Mouse (Mus musculus) heart, embryonic 11.5 days (tissue): ENCODE results near the gene Defb23. TPM values are rescaled to one million over a fixed set of nuclear protein-coding genes. Genes with fewer than 3 reads are reported as not detected.

ENCODE experiments used
- ATAC-seq: fragments of 200-750 bp; cut with Nextera tagmentation; replicated peaks from 2 replicates; pipeline ENCODE4 v1.8.0; 2017; ENCODE audit warnings: moderate library complexity; ENCODE audit not compliant: insufficient number of reproducible peaks, low FRiP score, low TSS enrichment
- H3K27ac ChIP-seq: fragments of 300-500 bp; sonication (generic); 2 replicates; pipeline ENCODE4 v1.5.1; 2014; ENCODE audit warnings: mild to moderate bottlenecking, low read depth, low read length
- H3K27me3 ChIP-seq: fragments of 300-500 bp; sonication (generic); 2 replicates; pipeline ENCODE4 v1.6.1; 2014; ENCODE audit warnings: mild to moderate bottlenecking, low read length, mixed read lengths; ENCODE audit not compliant: control insufficient read depth, insufficient read depth
- H3K36me3 ChIP-seq: fragments of 300-500 bp; sonication (generic); 2 replicates; pipeline ENCODE4 v1.6.1; 2014; ENCODE audit warnings: mild to moderate bottlenecking, low read length, moderate library complexity, mixed read lengths; ENCODE audit not compliant: control insufficient read depth, insufficient read depth
- H3K4me1 ChIP-seq: fragments of 300-500 bp; sonication (generic); 2 replicates; pipeline ENCODE4 v1.6.1; 2014; ENCODE audit warnings: low read length; ENCODE audit not compliant: control insufficient read depth, insufficient read depth
- H3K4me2 ChIP-seq: fragments of 300-500 bp; sonication (generic); 2 replicates; pipeline ENCODE4 v1.6.1; 2014; ENCODE audit warnings: mild to moderate bottlenecking, moderate library complexity
- H3K4me3 ChIP-seq: fragments of 300-500 bp; sonication (generic); 2 replicates; pipeline ENCODE4 v1.5.1; 2014; ENCODE audit warnings: low read depth, low read length
- H3K9ac ChIP-seq: fragments of 300-500 bp; sonication (generic); 2 replicates; pipeline ENCODE4 v1.6.1; 2014; ENCODE audit warnings: mild to moderate bottlenecking, low read depth, low read length, moderate library complexity
- H3K9me3 ChIP-seq: fragments of 300-500 bp; sonication (generic); replicated peaks from 2 replicates; pipeline ENCODE4 v1.6.1; 2016; ENCODE audit warnings: low read length; ENCODE audit not compliant: control insufficient read depth
- WGBS: fragments of 180-500 bp; shearing (Covaris S2); extraction: QIAGEN DNeasy Blood & Tissue Kit; methylation state at CpG from one replicate; pipeline ENCODE4 v1.1.7; 2014; ENCODE audit not compliant: insufficient replicate concordance; 5-methylcytosine and 5-hydroxymethylcytosine counted together
- polyA plus RNA-seq: library from polyadenylated mRNA; unstranded; fragments of >200 nt; fragmentation: Nextera tagmentation; extraction: Ambion mirVana; gene quantifications from 2 replicates; pipeline ENCODE4 v1.2.1, GENCODE M21; 2014

Defb23 gene
- not detected in 2 replicates for polyA plus RNA-seq

DNA sequence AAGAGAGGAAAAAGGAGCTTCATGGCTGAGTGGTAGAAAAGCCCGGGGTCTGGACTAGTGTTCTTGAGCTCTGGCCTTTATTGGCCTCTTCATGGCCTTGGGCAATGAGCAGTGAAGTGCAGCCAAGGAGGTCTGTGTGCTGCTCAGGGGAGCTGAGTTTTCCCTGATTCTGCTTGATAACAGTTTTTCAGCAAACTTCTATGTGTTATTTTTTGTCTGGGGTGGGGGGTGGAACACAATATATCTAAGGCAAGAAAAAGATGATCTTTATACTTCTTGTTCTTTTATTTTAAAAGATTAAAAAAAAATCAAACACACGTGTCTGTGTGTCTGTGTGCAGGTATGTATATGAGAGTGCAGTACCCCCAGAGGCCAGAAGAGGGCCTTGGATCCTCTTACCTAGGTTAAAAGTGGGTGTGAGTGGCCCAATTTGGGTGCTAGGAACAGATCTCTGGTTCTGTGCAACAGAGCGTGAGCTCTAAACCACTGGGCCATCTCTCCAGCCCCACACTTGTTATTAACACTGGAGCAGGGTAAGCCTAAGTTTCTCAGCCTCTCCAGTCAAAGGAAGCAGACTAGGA lies at the start of gene Defb23:
Gene Defb23, minus strand, starts transcription at position 51 of the 581 bp plus-strand sequence.
- Histone ChIP-seq H3K36me3 (no peaks in the 10 kb centered on the region), H3K27ac (no peak within 1 kb of the TSS), H3K4me2 (no peak within 1 kb of the TSS), H3K9me3 (no peaks in the 10 kb centered on the region), H3K9ac (no peak within 1 kb of the TSS), H3K27me3 (no peaks in the 10 kb centered on the region), H3K4me1 (no peaks in the 10 kb centered on the region), H3K4me3 (no peak within 1 kb of the TSS)
- WGBS, result 85% methylated on average over 3 of the region's 3 CpGs
- ATAC-seq, result no peak

DNA sequence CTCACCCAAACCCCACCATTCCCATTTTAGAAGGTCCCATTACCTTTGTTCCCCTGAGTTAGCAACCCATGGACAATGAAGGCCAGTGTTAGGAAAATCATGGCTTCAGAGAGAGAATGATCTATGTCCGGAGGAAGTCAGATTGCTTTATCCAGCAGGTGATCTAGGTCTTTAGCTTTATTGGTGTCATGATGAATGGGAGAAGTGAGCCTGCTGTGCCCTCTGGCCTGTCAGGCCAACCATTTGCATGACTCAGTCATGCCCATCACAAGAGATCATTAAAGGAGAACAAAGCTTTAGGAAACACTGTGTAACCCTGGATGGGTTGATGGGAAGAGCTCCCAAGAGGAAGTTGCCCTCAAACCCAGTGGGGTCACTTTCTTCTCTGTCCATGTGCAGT lies 47.2 kb upstream of the Defb23 start, which contains the start of gene Defb26:
Gene Defb26, minus strand, starts transcription at position 101 of the 400 bp plus-strand sequence.
- Histone ChIP-seq H3K36me3 (no peaks in the 10 kb centered on the region), H3K9me3 (no peaks in the 10 kb centered on the region), H3K27me3 (no peaks in the 10 kb centered on the region), H3K27ac (no peak within 1 kb of the TSS), H3K4me1 (no peaks in the 10 kb centered on the region), H3K9ac (no peak within 1 kb of the TSS), H3K4me2 (no peak within 1 kb of the TSS), H3K4me3 (no peak within 1 kb of the TSS)
- 90% methylated on average over 1 of the region's 1 CpGs for WGBS
- ATAC-seq, result no peak

DNA sequence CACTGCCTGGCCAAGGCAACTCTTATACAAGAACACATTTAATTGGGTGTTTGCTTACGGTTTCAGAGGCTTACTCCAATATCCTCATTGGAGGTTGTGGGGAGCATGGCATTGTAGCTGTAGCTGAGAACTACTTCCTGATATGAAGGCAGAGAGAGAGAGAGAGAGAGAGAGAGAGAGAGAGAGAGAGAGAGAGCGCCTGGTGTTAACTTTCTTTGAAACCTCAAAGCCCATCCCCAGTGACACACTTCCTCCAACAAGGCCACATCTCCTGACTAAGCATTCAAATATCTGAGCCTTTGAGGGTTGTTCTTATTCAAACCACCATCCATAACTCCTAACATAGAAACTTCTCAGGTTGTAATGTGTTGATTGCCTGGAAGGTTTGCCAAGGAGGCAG lies 39.5 kb upstream of the Defb23 start:
- Histone ChIP-seq H3K4me1 (no peaks in the 10 kb centered on the region), H3K9ac (no peak overlapping the region), H3K27me3 (no peaks in the 10 kb centered on the region), H3K36me3 (no peaks in the 10 kb centered on the region), H3K4me2 (no peak overlapping the region), H3K9me3 (no peaks in the 10 kb centered on the region), H3K27ac (no peak overlapping the region), H3K4me3 (no peak overlapping the region)
- WGBS, result 79% methylated on average over 2 of the region's 2 CpGs
- no peak for ATAC-seq

DNA sequence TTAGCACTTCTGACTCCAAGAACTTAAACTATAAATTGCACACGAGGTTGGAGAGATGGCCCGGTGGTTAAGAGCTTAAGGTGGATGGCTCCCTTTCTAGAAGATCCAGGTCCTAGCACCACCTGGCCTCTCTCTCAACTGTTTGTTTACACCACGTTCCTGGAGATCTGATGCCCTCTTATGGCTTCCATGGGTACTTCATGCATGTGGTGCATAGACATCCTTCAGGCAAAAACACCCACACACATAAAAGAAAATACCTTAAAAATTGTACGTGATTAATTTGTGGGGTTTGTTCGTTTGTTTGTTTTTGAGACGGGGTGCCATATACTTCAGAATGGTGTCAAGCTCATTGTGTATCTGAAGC lies 36.4 kb upstream of the Defb23 start:
- H3K27ac ChIP-seq, result no peak overlapping the region
- H3K27me3 ChIP-seq, result no peaks in the 10 kb centered on the region
- H3K9me3 ChIP-seq, result no peaks in the 10 kb centered on the region
- H3K4me2 ChIP-seq, result no peak overlapping the region
- no peak for ATAC-seq
- H3K36me3 ChIP-seq, result no peaks in the 10 kb centered on the region
- H3K4me1 ChIP-seq, result no peaks in the 10 kb centered on the region
- H3K4me3 ChIP-seq, result no peak overlapping the region
- WGBS, result 72% methylated on average over 6 of the region's 6 CpGs
- no peak overlapping the region for H3K9ac ChIP-seq

DNA sequence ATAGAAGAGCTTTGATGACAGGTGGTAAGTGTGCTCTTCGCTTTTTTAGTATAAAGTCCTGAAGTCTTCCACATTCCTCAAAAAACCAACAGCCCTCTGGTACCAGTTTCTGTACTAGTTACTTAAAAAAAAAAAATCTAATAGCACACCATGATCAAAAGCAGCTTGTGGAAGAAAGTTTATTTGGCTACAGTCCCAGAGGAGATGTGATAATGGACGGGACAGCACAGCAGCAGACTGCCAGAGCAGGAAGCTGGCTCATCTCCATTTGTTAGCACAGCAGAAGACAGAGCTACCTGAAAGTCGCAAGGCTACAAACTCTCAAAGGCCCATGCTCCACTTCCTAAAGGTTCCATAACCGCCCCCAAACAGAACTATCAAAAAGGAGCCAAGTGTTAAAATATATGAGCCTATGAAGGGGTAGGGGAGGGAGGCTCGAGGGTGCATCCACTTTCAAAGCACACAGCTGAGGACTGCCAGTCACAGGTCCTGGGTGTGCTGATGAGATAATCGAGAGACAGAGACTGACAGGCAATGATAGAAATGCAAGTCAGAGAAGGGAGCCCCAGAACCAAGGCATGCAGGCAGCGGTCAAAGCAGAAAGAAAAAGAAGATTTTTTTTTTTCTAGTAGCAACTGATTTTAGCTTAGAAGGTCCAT lies 35.9 kb upstream of the Defb23 start:
- whole genome bisulfite sequencing, result 51% methylated on average over 7 of the region's 7 CpGs

DNA sequence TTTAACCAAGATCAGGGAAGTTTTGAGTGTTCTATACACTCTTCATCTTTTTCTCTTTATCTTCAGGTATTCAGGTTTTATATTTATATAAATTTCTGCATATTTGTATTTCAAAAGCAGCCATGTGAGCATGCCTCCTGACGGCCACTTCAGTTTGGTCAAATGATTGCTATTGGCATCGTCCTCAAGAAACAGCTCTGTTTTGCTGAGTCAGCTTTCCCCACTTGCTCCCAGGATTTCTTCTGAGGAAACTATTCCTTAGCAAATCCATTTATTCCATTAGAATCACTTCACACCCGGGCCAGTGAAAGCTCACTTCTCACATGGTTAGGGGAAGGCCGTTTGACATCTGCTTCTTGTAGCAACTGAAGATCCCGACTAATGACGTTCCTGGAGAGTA lies 33.6 kb upstream of the Defb23 start:
- Histone ChIP-seq H3K27me3 (no peaks in the 10 kb centered on the region), H3K4me1 (no peaks in the 10 kb centered on the region), H3K9ac (no peak overlapping the region), H3K4me3 (no peak overlapping the region), H3K4me2 (no peak overlapping the region), H3K9me3 (no peaks in the 10 kb centered on the region), H3K36me3 (no peaks in the 10 kb centered on the region), H3K27ac (no peak overlapping the region)
- WGBS, result 75% methylated on average over 6 of the region's 6 CpGs
- ATAC-seq, result no peak

More for the DNA sequence above, 35.9 kb upstream of the Defb23 start:
- Histone ChIP-seq H3K36me3 (no peaks in the 10 kb centered on the region), H3K4me2 (no peak overlapping the region), H3K4me1 (no peaks in the 10 kb centered on the region), H3K9ac (no peak overlapping the region), H3K27ac (no peak overlapping the region), H3K4me3 (no peak overlapping the region), H3K9me3 (no peaks in the 10 kb centered on the region), H3K27me3 (no peaks in the 10 kb centered on the region)
- ATAC-seq, result no peak

DNA sequence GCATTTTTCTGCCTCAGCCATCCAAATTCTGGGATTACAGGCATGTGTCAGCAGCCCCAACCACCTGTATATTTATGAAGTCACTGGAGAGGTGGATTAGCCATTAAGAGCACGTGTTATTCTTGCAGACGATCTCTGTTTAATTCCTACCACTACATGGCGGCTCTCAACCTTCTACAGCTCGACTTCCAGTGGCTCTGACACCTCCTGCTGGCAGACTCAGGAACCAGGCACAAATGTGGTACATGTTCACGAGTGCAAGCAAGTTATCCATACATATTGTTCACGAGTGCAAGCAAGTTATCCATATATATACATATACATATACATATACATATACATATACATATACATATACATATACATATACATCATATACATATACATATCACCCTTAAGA lies 28.7 kb upstream of the Defb23 start:
- WGBS, result 79% methylated on average over 6 of the region's 6 CpGs
- Histone ChIP-seq H3K4me3 (no peak overlapping the region), H3K4me2 (no peak overlapping the region), H3K36me3 (no peaks in the 10 kb centered on the region), H3K27ac (no peak overlapping the region), H3K4me1 (no peaks in the 10 kb centered on the region), H3K9me3 (no peaks in the 10 kb centered on the region), H3K9ac (no peak overlapping the region), H3K27me3 (no peaks in the 10 kb centered on the region)
- no peak for ATAC-seq

DNA sequence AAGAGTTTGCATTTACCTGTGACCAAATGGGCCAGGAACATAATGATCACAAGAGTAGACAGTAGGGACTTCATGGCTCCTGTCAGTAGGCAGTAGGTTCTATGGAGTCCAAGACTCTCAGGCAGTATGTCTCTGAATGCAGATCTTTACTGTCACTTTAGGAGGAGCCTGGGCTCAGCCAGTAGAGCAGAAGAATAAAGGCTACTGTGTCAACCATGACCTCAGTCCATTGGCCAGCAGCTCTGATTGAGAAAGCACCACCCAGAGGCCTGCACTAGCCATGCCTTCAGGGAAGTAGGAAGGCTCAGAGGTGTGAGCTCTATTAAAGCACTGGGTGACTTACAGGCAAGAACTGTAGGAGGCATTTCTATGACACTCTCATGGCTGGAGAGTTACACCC lies 25.6 kb upstream of the Defb23 start, which contains the start of gene Defb22:
Gene Defb22, minus strand, starts transcription at position 101 of the 400 bp plus-strand sequence.
- no peak within 1 kb of the TSS for H3K4me3 ChIP-seq
- no peak within 1 kb of the TSS for H3K27ac ChIP-seq
- no peaks in the 10 kb centered on the region for H3K36me3 ChIP-seq
- no peak for ATAC-seq
- no peaks in the 10 kb centered on the region for H3K9me3 ChIP-seq
- H3K9ac ChIP-seq, result no peak within 1 kb of the TSS
- no peaks in the 10 kb centered on the region for H3K27me3 ChIP-seq
- no peaks in the 10 kb centered on the region for H3K4me1 ChIP-seq
- no peak within 1 kb of the TSS for H3K4me2 ChIP-seq

DNA sequence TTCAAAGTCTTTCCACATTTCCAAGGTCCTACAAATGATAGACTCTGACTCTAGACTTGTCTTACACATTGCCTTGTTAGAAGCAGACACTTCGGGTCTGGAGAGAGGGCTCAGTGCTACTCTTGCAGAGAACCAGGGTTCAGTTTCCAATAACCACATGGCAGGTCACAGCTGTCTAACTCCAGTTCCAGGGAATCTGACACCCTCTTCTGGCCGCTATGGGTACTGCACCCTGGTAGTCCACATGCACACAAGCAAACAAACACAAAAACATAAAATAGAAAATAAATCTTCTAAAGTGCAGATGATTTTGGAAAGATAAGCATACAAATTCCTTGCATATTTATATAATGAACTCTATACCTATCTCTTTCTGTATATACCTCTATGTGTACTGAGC lies 22.6 kb upstream of the Defb23 start:
- no peaks in the 10 kb centered on the region for H3K27me3 ChIP-seq
- no peak overlapping the region for H3K27ac ChIP-seq
- H3K4me3 ChIP-seq, result no peak overlapping the region
- WGBS, result 65% methylated on average over 2 of the region's 2 CpGs
- H3K4me2 ChIP-seq, result no peak overlapping the region
- H3K4me1 ChIP-seq, result no peaks in the 10 kb centered on the region
- H3K9ac ChIP-seq, result no peak overlapping the region
- no peaks in the 10 kb centered on the region for H3K9me3 ChIP-seq
- no peak for ATAC-seq
- H3K36me3 ChIP-seq, result no peaks in the 10 kb centered on the region
